Mouse (Mus musculus) megakaryocyte, adult 5-6 weeks (primary cell): ENCODE data around the gene Ssu72. TPM values are rescaled to one million over a fixed set of nuclear protein-coding genes. Genes with fewer than 3 reads are reported as not detected.
"Not testable (repeated sequence)": the region's sequence is repeated elsewhere in the genome, so short reads cannot be mapped to it uniquely, and the experiment has no call there.

ENCODE experiments used
- ATAC-seq: 2 replicates; pipeline ENCODE4 v1.8.0; 2016; ENCODE audit warnings: mild to moderate bottlenecking, inconsistent platforms; ENCODE audit not compliant: poor library complexity, severe bottlenecking
- total RNA-seq, 2 experiments: library from RNA; stranded (forward) in 1 of 2; stranded (reverse) in 1 of 2; fragments of 153-499, 151-499 nt in 1 of 2; fragments of 221-1000, 200-1000 nt in 1 of 2; gene quantifications; 2 replicates each; pipeline versions ENCODE4 v1.2.3 to v1.2.4; 2015 to 2017

The Ssu72 gene
- total RNA-seq (2015), result 130 and 132 TPM in 2 replicates
- 125 and 133 TPM in 2 replicates for total RNA-seq (2017)

DNA sequence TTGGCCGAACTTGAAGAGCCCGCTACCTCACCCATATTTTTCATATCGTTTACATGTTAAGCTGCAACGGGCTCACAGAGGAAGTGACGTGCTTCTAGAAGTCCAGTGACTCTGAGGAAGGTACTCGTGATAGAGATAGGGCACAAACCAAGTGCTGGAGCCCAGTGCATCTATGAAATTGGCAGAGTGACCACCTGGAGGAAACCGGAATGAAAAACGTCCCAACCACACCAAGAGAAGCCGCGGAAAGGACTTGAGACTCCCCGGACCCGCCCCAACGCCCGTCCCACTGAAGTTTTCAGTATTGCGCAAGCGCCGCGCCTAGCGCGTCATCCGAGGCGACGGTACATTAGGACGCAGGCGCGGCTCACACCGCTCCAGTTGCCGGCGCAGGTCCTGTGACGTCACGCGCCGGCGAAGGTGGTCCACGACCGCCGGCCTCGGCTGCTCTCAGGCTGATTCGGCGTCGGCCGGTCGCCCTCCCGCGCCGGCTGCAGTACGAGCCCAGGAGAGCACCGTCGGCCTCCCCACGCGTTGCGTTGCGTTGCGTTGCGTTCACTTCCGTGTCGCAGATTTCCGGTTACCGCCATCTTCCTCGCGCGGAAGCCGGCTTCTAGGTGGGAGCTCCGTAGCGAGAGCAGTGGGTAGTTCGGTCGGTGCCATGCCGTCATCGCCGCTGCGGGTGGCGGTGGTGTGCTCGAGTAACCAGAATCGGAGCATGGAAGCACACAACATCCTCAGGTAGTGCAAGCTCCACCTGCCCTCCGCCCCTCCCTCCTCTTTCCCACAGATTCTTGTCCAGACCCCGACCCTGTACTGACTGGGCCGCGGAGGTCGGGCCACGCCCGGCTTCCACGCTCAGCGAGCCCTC lies at the start of gene Ssu72:
Gene Ssu72, plus strand, starts transcription at position 80 of the 871 bp plus-strand sequence.
- ATAC-seq, result peak; percentile 72

DNA sequence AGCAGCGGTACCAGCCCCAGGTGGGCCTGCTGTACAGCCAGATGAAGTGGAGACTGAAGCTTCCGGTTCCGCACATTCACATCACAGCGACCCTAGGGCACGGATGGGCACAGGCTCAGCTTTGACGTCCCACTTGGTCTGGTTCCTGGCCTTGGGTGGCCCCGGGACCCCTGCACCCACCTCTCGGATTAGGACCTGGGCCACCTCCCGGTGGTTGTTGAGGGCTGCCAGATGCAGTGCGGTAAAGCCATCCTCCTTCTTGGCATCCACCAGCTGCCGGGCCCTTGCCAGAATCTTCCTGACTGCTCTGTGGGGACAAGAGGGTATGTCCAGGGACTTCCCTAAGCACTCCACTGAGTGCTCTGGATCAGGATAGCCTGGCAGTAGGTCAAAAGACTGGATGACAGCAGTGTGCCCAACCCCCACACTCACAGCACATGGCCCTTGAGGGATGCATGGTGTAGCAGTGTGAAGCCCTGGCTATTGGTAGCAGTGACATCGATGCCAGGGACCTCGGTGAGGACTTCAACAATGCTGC lies 48.3 kb upstream of the Ssu72 start:
- ATAC-seq, result no peak

DNA sequence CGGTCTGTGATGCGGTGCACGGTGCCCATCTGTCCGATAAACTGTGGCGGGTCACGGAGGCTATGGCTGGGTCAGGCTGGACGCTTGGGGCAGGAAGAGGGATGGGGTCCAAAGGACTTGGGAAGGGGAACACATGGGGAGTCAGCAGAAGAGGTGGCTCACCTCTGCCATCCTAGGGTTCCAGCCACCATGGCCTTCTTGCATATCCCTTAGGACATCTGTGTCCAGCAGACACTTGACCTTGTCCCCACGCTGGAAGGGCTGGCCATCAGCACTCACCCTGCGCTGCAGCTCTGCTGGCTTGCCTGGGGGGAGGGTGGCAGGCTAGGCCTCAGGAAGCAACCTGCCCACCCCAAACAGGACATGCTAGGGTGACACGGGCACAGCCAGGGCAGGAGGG lies 45.6 kb upstream of the Ssu72 start:
- no peak for ATAC-seq

DNA sequence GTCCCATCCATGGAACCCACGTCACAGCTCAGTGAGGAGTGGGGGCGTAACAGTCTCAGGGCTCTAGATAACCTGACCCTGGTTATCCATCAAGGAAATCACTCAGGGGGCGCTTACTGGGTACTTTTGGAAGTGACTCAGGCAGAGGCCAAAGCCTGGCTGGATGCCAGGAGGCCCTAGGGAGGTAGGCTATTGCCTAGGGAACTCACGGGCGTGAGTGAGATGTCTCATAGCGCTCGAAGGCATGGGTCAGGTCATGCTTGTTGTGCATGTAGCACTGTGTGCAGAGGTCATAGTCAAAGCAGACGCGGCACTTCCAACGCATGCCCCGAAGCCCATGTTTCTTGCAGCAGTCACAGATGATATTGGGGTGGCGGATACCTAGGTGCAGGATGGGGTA lies 44.0 kb upstream of the Ssu72 start:
- no peak for ATAC-seq

DNA sequence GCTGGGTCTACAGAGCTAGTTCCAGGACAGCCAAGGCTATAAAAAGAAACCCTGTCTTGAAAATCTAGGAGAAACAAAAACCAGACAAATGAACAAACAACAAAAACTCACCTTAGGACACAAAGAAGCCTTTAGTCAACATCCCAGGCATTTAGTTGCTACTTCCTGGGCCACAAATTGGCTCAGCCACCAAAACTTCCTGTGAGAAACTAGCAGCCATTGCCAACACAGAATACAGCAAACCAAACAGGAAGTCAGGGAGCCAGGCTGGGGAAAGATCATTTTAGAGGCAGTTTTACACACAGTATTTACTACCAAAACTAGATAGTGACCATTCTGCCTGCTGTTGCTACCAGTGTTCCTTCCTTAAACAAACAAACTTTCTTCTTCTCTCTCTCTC lies 37.7 kb upstream of the Ssu72 start:
- ATAC-seq, result no peak

DNA sequence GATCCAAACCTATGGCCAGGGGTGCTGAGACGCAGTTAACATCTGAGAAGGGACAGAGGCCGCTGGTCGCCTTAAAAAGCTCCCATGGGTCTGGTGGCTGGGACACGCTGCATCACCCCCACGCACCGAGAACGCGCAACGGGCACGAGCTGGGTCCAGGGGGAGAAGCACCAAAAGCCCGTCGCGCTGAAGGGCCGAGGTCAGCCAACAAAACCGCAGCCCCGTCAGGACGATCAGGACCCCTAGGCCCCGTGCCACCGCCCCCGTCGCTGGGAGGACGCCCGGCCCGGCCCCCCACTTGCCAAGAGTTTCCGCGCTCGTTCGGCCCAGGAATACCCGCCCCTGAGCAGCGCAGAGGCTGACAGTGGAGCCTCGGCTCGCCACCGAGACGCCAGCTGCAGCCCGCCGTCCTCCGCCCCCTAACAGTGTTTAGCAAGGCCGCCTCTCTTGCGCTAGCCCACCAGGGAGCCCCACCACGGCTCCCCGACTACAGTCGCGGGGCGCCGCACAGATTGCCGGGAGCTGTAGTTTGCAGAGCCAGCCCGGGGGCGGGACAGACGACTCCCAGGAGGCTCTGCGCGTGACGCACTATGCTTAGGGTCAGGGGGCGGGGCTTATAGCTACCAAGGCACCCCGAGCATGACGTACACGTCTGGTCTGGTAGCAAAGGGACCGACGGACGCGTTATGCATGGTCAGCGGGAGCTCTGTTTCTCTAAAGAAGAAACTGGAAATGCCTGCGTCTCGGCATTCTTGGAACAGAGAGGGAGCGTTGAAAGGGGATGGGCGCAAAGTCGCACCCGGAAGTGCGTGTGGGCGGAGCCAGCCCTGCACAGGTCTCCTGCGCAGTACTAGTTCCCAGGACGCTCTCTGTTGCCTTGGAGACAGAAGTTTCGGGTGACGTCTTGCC lies 35.7 kb upstream of the Ssu72 start, which contains the start of gene Mib2:
Gene Mib2, minus strand, starts transcription at position 510 of the 909 bp plus-strand sequence.
- ATAC-seq, result peak; percentile 96

DNA sequence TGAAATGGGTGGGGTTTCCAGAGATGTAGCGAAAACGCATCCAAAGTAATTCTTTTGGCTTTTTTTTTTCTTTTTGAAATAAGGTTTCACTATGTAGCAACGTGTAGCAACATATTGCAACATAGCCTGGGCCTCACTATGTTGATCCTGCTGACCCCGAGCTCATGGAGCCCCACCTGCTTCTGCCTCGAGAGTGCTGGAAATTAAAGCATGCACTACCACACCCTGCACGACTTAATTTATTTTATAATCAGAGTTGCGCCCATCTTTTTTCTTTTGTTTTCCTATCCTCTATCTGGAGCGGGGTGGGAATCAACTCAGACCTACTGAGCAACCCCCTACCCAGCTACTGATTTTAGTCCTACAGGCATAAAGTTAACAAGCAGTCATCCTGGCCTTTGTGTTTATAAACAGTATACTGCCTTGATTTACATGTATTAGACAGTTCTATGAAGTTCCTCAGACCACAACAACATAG lies 35.0 kb upstream of the Ssu72 start:
- ATAC-seq, result no peak

DNA sequence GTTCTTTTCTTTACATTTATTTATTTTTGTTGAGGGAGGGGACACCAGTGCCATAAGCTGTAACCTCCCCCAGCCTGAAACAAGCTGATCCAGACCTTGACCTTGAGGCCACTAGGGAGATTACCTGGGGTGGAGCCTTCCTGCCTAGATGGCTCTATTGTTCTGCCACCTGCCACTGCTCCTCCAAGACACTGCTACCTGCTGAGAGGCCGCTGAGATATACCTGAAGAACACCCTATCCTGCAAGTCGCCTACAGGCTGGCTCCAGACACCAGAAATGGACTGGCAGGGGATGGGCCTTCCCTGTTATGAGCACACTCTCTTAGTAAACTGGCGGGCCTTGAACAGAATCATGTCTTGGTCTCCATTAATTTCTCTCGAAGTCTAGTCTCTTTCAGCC lies 34.4 kb upstream of the Ssu72 start:
- not testable (repeated sequence) for ATAC-seq

DNA sequence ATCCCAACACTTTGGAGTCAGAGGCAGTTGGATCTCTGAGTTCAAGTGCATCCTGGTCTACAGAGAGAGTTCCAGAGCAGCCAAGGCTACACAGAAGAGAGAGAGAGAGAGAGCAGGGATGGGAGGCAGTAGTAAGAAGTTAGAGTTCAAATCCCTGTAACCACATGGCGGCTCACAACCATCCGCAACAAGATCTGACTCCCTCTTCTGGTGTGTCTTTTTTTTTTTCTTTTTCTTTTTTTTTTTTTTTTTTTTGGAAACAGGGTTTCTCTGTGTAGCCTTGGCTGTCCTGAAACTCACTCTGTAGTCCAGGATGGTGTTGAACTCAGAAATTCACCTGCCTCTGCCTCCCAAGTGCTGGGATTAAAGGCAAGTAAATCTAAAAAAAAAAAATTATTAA lies 32.5 kb upstream of the Ssu72 start:
- no peak for ATAC-seq

DNA sequence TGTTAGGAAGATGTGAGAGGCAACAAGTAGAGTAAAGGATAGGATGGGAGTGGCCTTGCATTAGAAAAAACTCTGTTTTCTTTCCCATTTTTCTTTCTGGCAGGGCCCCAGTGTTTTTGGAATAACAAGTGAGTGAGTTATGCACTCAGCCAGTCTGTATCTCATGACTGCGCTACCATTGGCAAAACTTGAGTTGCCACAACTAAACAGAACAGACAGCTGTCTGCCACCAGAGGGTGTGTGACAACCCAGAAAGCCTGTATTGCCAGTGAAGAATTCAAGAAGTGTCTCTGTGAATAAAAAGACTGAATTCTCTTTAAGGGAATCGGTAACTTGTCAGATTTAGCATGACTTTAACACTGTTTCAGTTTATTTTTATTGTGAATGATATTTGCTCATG lies 28.6 kb upstream of the Ssu72 start:
- ATAC-seq, result no peak; the same call in 1 of the 2 replicates

DNA sequence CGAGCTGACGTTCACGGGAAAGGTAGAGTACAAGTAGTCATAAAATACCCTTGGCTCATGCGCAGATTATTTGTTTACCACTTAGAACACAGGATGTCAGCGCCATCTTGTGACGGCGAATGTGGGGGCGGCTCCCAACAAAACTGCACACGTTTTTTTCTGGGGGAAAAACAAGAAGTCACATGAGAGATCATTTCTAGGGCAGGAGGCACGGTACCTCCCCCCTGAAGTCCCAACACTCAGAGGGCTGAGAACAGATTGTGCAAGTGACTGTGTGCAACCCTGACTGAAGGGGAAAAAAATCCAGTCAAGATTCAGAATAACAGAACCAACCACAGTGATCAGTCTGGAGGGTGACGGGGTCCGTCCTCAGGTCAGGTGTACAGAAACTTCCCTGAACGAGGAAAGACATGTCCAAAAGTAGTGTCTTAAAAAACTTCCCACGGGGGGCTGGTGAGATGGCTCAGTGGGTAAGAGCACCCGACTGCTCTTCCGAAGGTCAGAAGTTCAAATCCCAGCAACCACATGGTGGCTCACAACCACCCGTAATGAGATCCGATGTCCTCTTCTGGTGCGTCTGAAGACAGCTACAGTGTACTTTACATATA lies 20.8 kb upstream of the Ssu72 start:
- not testable (repeated sequence) for ATAC-seq

DNA sequence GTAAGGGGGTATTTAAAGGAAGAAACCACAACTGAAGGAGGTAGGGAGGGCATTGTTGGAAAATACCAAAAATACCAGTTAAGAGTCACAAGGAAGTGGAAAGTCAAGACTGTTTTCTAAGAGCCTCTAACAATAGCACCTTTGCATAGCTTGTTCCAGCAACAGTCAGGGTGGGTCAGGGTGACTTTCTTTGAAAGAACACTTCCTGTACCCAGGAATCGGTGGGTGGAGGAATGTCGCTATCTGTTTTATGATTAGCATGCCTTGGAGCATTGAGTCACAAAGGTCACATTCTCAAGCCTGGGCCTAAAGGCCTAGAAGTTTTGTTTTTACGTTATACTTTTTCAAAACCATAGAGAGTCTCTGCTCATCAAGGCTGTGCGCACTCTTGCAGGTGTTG lies 16.8 kb upstream of the Ssu72 start:
- not testable (repeated sequence) for ATAC-seq

DNA sequence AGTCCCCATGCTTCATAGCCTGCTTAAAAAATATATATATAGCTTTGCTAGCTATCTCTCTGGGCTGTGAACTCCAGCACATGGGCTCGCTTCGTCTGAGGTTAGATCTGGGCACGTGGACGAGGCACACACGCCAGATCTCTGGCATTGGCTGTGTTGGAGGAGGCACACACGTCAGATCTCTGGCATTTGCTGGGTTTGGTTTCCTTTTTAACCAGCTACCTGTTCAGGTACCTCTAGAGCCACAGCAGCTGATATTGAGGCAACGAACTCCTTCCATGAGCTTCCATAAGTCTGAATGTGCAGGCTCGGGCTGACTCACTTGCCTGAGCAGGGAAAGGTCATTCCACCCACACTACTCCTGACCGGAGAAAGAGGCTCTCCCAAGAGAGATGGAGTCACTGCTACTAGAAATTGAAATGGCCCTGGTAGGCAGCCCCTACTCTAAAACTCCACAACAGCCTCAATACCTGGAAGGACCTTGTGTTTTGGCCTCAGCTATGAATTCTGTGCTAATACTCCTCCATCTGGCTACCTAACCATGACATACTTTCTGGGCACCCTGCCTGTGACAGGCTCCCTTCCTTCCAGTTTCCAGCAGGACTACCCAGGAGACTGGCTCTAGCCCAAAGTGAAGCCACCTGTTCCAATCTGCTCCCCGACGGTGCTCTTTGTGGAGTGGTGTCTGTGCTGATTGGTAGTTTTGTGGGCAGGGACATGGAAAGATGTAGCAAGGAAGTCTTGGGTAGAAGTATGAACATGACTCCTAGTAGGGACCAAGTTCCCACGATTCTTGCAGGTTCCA lies 13.8 kb upstream of the Ssu72 start:
- ATAC-seq, result no peak

DNA sequence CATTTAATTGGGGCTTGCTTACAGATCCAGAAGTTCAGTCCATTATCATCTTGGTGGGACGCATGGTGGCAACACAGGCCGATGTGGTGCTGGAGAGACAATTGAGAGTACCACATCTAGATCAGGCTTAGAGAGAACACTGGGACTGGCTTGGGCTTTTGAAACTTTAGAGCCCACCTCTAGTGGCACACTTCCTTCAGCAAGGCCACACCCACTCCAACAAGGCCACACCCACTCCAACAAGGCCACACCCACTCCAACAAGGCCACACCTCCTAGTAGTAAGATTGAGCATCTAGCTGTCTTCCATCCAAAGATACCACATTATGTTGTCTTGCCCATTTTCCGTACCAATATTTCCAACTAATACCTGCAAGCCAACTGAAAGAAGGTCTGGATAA lies 12.2 kb upstream of the Ssu72 start:
- ATAC-seq, result no peak

DNA sequence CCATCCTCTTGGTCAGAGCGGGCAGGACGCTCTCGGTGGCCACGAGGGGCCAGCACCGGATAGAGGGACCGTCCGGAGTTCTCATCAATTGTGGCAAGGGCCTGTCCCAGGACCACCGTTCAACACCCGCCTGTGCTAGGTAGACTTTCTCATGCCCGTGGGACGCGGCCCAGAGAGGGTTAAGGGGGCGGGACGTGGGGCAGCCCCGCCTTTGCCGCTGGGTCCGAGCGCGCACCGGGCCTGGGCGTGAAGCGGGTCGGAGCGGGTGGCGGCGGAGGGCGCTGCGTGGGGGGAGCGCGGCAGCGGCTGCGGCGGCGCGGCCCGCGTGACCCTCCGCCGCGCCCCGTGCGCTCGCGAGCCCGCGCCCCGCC lies 10.5 kb upstream of the Ssu72 start, which contains the start of gene Fndc10:
Gene Fndc10, plus strand, starts transcription at position 232 of the 371 bp plus-strand sequence.
- ATAC-seq, result peak; percentile 52

DNA sequence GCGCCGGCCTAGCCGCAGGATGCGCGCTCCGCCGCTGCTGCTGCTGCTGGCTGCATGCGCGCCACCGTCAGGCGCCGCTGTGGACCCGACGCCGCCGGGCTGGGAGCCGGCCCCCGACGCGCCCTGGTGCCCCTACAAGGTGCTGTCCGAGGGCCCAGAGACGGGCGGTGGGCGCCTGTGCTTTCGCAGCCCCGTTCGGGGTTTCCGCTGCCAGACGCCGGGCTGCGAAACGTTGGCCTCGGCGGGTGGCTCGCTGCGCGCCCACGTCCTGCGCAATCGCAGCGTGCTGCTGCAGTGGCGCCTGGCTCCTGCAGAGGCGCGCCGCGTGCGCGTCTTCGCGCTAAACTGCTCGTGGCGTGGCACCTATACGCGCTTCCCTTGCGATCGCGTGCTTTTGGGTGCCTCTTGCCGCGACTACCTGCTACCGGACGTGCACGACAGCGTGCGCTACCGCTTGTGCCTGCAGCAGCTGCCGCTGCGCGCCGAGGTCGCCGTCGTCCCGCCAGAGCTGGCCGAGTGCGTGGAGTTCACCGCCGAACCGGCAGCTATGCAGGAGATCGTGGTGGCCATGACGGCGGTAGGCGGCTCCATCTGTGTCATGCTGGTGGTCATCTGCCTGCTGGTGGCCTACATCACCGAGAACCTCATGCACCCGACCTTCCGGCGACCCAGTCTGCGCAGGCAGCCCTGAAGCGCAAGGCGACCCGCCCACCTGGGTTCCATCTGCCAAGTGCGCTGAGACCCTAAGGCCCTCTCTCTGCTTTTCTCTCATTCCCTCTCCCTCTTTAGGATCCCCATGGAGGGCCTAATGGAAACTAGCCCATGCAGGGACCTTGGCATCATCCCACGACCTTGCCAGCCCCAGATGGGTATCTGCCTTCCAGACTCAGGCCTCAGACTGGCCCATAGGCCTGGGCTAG lies 9.9 kb upstream of the Ssu72 start:
- peak; percentile 85 for ATAC-seq

DNA sequence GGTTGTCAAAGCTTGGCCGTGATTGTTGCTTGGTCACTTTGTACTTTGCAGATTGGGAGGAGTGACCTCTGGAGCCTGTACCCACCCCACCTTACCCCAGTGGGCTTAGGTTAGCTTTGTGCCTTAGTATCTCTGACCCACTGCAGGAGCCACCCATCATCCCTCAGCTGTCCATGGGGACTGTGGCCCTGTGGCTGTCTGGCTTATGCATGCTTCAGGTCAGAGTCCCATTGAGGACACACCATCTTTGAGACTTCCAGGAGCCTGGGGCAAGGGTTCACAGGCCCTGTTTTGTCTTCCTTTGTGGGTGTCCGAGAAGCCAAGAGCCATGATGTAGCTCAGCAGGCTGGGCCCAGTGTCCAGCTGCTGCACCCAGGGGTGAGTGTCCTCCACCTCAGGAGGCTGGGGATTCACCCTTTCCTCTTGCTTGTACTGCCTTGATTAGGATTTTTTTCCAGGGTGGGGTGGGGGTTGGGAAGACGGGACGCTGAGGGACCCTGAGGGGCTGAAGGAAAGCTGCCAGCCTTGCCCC lies 9.0 kb upstream of the Ssu72 start:
- ATAC-seq, result no peak
